Mouse (Mus musculus): Measurements from ENCODE around the gene Gcnt1. TPM values are rescaled to one million over a fixed set of nuclear protein-coding genes. Genes with fewer than 3 reads are reported as not detected.

Gcnt1 gene
- polyA plus RNA-seq, 1 experiment: 5.0 TPM

- no peak for DNase-seq (ENCODE audit: low read depth, low spot score)
- WGBS: 66% methylated on average over 12 of the region's 12 CpGs
Measured at GRCm38 (mm10) chr19:17334644-17335333, 37.9 kb downstream of the Gcnt1 start.

GRCm38 (mm10) chr19:17333043-17333442 is 39.6 kb downstream of the Gcnt1 start:
- 61% methylated on average over 7 of the region's 7 CpGs for WGBS
- no peak for DNase-seq (ENCODE audit: low read depth, low spot score)

GRCm38 (mm10) chr19:17328916-17329315 is 43.7 kb downstream of the Gcnt1 start:
- DNase-seq (ENCODE audit: low read depth, low spot score): no peak
- 96% methylated on average over 10 of the region's 10 CpGs for WGBS

GRCm38 (mm10) chr19:17327881-17328404 is 44.7 kb downstream of the Gcnt1 start:
- DNase-seq (ENCODE audit: low read depth, low spot score): no peak
- 81% methylated on average over 6 of the region's 6 CpGs for WGBS

- 51% methylated on average over 5 of the region's 5 CpGs for WGBS
Measured at GRCm38 (mm10) chr19:17323689-17324241, 48.9 kb downstream of the Gcnt1 start.

GRCm38 (mm10) chr19:17323006-17323688 is 49.5 kb downstream of the Gcnt1 start:
- no peak for DNase-seq (ENCODE audit: low read depth, low spot score)
- WGBS: 69% methylated on average over 11 of the region's 11 CpGs

More at GRCm38 (mm10) chr19:17323689-17324241, 48.9 kb downstream of the Gcnt1 start:
- DNase-seq (ENCODE audit: low read depth, low spot score): no peak

GRCm38 (mm10) chr19:17319770-17320169 is 52.9 kb downstream of the Gcnt1 start:
- no peak for DNase-seq (ENCODE audit: low read depth, low spot score)
- WGBS: 72% methylated on average over 4 of the region's 4 CpGs

GRCm38 (mm10) chr19:17318733-17319132 is 53.9 kb downstream of the Gcnt1 start:
- 51% methylated on average over 3 of the region's 3 CpGs for WGBS
- DNase-seq (ENCODE audit: low read depth, low spot score): no peak

GRCm38 (mm10) chr19:17316311-17317003 is 56.2 kb downstream of the Gcnt1 start:
- DNase-seq (ENCODE audit: low read depth, low spot score): no peak
- WGBS: 52% methylated on average over 2 of the region's 2 CpGs

- WGBS: 36% methylated on average over 2 of the region's 2 CpGs
- DNase-seq (ENCODE audit: low read depth, low spot score): no peak
Measured at GRCm38 (mm10) chr19:17314451-17314850, 58.2 kb downstream of the Gcnt1 start.

- DNase-seq (ENCODE audit: low read depth, low spot score): no peak
- WGBS: 94% methylated on average over 1 of the region's 1 CpGs
Measured at GRCm38 (mm10) chr19:17313766-17314165, 58.9 kb downstream of the Gcnt1 start.

- no peak for DNase-seq (ENCODE audit: low read depth, low spot score)
- 87% methylated on average over 5 of the region's 5 CpGs for WGBS
Measured at GRCm38 (mm10) chr19:17312671-17313180, 59.9 kb downstream of the Gcnt1 start.

GRCm38 (mm10) chr19:17311501-17311900 is 61.1 kb downstream of the Gcnt1 start:
- 11% methylated on average over 1 of the region's 1 CpGs for WGBS
- DNase-seq (ENCODE audit: low read depth, low spot score): no peak

GRCm38 (mm10) chr19:17311031-17311430 is 61.6 kb downstream of the Gcnt1 start:
- no peak for DNase-seq (ENCODE audit: low read depth, low spot score)
- 59% methylated on average over 2 of the region's 2 CpGs for WGBS

GRCm38 (mm10) chr19:17296081-17296480 is 76.6 kb downstream of the Gcnt1 start:
- WGBS: 86% methylated on average over 5 of the region's 5 CpGs
- no peak for DNase-seq (ENCODE audit: low read depth, low spot score)

GRCm38 (mm10) chr19:17295211-17295766 is 77.4 kb downstream of the Gcnt1 start:
- DNase-seq (ENCODE audit: low read depth, low spot score): no peak
- 65% methylated on average over 6 of the region's 6 CpGs for WGBS

- 86% methylated on average over 5 of the region's 5 CpGs for WGBS
- no peak for DNase-seq (ENCODE audit: low read depth, low spot score)
Measured at GRCm38 (mm10) chr19:17294136-17294535, 78.5 kb downstream of the Gcnt1 start.

- no peak for DNase-seq (ENCODE audit: low read depth, low spot score)
- WGBS: 70% methylated on average over 6 of the region's 6 CpGs
Measured at GRCm38 (mm10) chr19:17289526-17289925, 83.1 kb downstream of the Gcnt1 start.

GRCm38 (mm10) chr19:17286004-17286403 is 86.6 kb downstream of the Gcnt1 start:
- 71% methylated on average over 7 of the region's 7 CpGs for WGBS

GRCm38 (mm10) chr19:17283317-17283716 is 89.3 kb downstream of the Gcnt1 start:
- no peak for DNase-seq (ENCODE audit: low read depth, low spot score)
- 29% methylated on average over 3 of the region's 3 CpGs for WGBS

More at GRCm38 (mm10) chr19:17286004-17286403, 86.6 kb downstream of the Gcnt1 start:
- no peak for DNase-seq (ENCODE audit: low read depth, low spot score)

Measured in large intestine, adult 2 months (tissue).